Mouse (Mus musculus) olfactory bulb, adult 2 months (tissue): ENCODE measurements around the gene Igsf9b.

Experiments used
- CTCF ChIP-seq: fragments of 200-500 bp; IDR thresholded peaks from 2 replicates; pipeline ENCODE4 v1.5.1; 2012; ENCODE audit warnings: low read depth, mild to moderate bottlenecking, low read length, moderate library complexity; ENCODE audit not compliant: insufficient read depth
- POLR2A ChIP-seq: fragments of 200-500 bp; IDR thresholded peaks from 2 replicates; pipeline ENCODE4 v1.6.1; 2012; ENCODE audit warnings: mild to moderate bottlenecking, low read depth, low read length, moderate library complexity; ENCODE audit not compliant: insufficient read depth

- no peak for TF ChIP-seq CTCF
- TF ChIP-seq POLR2A, result no peak
These were observed 9.0 kb downstream of the Igsf9b start for GRCm38 (mm10) chr9:27308045-27308444.
